Mouse (Mus musculus): ENCODE results near the gene Zfp575. TPM values are rescaled to one million over a fixed set of nuclear protein-coding genes. Genes with fewer than 3 reads are reported as not detected.

The Zfp575 gene
- 0.25 and 0.30 TPM in 2 replicates for polyA plus RNA-seq (2015; fragmentation: Nextera tagmentation; extraction: Ambion mirVana)

- WGBS (ENCODE audit: insufficient replicate concordance) = 11% methylated on average over 30 of the region's 30 CpGs
- Histone ChIP-seq H3K4me3 (ENCODE audit: low read depth, low read length) (peak within 1 kb of the TSS; percentile 47), H3K4me1 (ENCODE audit: control insufficient read depth, low read depth, low read length) (peaks cover 19% of the 10 kb centered on the region), H3K9ac (ENCODE audit: low read depth, low read length) (peak within 1 kb of the TSS; percentile 32), H3K36me3 (ENCODE audit: control insufficient read depth, insufficient read depth) (no peaks in the 10 kb centered on the region), H3K9me3 (replicated peaks; ENCODE audit: control insufficient read depth, low read length) (no peaks in the 10 kb centered on the region; the same call in 1 of the 2 replicates), H3K4me2 (ENCODE audit: low read depth, low read length) (peak within 1 kb of the TSS; percentile 60), H3K27ac (ENCODE audit: low read length) (no peak within 1 kb of the TSS), H3K27me3 (ENCODE audit: control insufficient read depth, insufficient read depth, low read depth, low read length) (peaks cover 20% of the 10 kb centered on the region)
- no peak for ATAC-seq (ENCODE audit: low read depth)
Measured at GRCm38 (mm10) chr7:24587330-24588105, at the start of gene Zfp575, which contains the start of gene Ethe1. Zfp575 (minus strand) TSS chr7:24587641. Ethe1 (plus strand) TSS chr7:24587543.

DNA sequence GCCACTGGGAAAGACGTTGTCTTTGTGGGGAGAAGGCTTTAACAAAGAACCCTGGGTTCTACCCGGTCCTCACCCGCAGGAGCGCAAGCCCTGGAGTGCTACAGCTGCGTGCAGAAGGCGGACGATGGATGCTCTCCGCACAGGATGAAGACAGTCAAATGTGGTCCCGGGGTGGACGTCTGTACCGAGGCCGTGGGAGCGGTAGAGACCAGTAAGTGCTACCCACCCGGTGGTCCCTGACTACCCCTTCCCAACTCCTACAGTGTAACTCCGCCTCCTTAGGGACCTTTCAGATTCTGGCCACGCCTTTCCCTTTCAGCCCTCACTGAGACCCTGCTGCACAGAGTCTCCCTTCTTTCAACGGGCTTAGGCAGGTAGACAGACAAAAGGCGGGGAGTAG is 49.6 kb upstream of the Zfp575 start:
- H3K4me2 ChIP-seq (ENCODE audit: low read depth, low read length) = no peak overlapping the region
- no peak overlapping the region for H3K4me3 ChIP-seq (ENCODE audit: low read depth, low read length)
- H3K4me1 ChIP-seq (ENCODE audit: control insufficient read depth, low read depth, low read length) = peaks cover 4% of the 10 kb centered on the region
- no peak overlapping the region for H3K27ac ChIP-seq (ENCODE audit: low read length)
- no peak for ATAC-seq (ENCODE audit: low read depth)
- H3K27me3 ChIP-seq (ENCODE audit: control insufficient read depth, insufficient read depth, low read depth, low read length) = peaks cover 41% of the 10 kb centered on the region
- H3K36me3 ChIP-seq (ENCODE audit: control insufficient read depth, insufficient read depth) = no peaks in the 10 kb centered on the region
- no peaks in the 10 kb centered on the region for H3K9me3 ChIP-seq (replicated peaks; ENCODE audit: control insufficient read depth, low read length)
- H3K9ac ChIP-seq (ENCODE audit: low read depth, low read length) = no peak overlapping the region
- WGBS (ENCODE audit: insufficient replicate concordance) = 7% methylated on average over 18 of the region's 18 CpGs

DNA sequence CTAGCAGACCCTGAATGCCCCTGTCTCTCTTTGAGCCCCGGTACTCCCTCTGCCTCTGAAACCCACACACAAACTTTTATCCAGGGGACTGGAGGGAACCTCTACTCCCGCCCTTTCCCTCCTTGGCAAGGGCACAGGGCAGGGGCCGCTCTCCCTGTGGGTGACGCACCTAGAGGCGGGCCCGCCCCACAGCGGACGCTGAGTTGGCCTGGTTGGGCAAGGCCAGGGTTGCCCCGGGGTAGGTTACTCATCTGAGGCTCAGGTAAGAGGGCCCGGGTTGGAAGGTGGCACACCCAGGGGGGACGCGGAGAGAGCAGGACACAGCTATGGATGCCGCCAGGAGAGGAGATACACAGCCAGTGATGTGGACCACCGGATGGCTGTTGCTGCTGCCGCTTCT is 48.8 kb upstream of the Zfp575 start, which contains the start of gene Lypd3:
TSS of gene Lypd3 (plus strand) at position 287 of the 400 bp plus-strand sequence.
- H3K4me3 ChIP-seq (ENCODE audit: low read depth, low read length) = no peak within 1 kb of the TSS
- no peak for ATAC-seq (ENCODE audit: low read depth)

GRCm38 (mm10) chr7:24630116-24630880 is 42.9 kb upstream of the Zfp575 start:
- 72% methylated on average over 10 of the region's 10 CpGs for WGBS (ENCODE audit: insufficient replicate concordance)
- Histone ChIP-seq H3K4me1 (ENCODE audit: control insufficient read depth, low read depth, low read length) (peaks cover 6% of the 10 kb centered on the region; the same call in 1 of the 2 replicates), H3K4me2 (ENCODE audit: low read depth, low read length) (no peak overlapping the region), H3K36me3 (ENCODE audit: control insufficient read depth, insufficient read depth) (no peaks in the 10 kb centered on the region), H3K9me3 (replicated peaks; ENCODE audit: control insufficient read depth, low read length) (no peaks in the 10 kb centered on the region), H3K27me3 (ENCODE audit: control insufficient read depth, insufficient read depth, low read depth, low read length) (no peaks in the 10 kb centered on the region), H3K4me3 (ENCODE audit: low read depth, low read length) (no peak overlapping the region), H3K27ac (ENCODE audit: low read length) (no peak overlapping the region), H3K9ac (ENCODE audit: low read depth, low read length) (no peak overlapping the region)
- ATAC-seq (ENCODE audit: low read depth) = no peak

More for the DNA sequence above, 48.8 kb upstream of the Zfp575 start, which contains the start of gene Lypd3:
- H3K36me3 ChIP-seq (ENCODE audit: control insufficient read depth, insufficient read depth) = no peaks in the 10 kb centered on the region
- H3K9me3 ChIP-seq (replicated peaks; ENCODE audit: control insufficient read depth, low read length) = no peaks in the 10 kb centered on the region
- H3K4me1 ChIP-seq (ENCODE audit: control insufficient read depth, low read depth, low read length) = peaks cover 4% of the 10 kb centered on the region
- no peak within 1 kb of the TSS for H3K27ac ChIP-seq (ENCODE audit: low read length)
- H3K4me2 ChIP-seq (ENCODE audit: low read depth, low read length) = no peak within 1 kb of the TSS
- H3K27me3 ChIP-seq (ENCODE audit: control insufficient read depth, insufficient read depth, low read depth, low read length) = peaks cover 41% of the 10 kb centered on the region
- whole genome bisulfite sequencing (ENCODE audit: insufficient replicate concordance) = 36% methylated on average over 15 of the region's 15 CpGs
- no peak within 1 kb of the TSS for H3K9ac ChIP-seq (ENCODE audit: low read depth, low read length)

- Histone ChIP-seq H3K9me3 (replicated peaks; ENCODE audit: control insufficient read depth, low read length) (no peaks in the 10 kb centered on the region), H3K27ac (ENCODE audit: low read length) (no peak overlapping the region), H3K36me3 (ENCODE audit: control insufficient read depth, insufficient read depth) (no peaks in the 10 kb centered on the region), H3K9ac (ENCODE audit: low read depth, low read length) (no peak overlapping the region), H3K27me3 (ENCODE audit: control insufficient read depth, insufficient read depth, low read depth, low read length) (no peaks in the 10 kb centered on the region), H3K4me2 (ENCODE audit: low read depth, low read length) (no peak overlapping the region), H3K4me3 (ENCODE audit: low read depth, low read length) (no peak overlapping the region), H3K4me1 (ENCODE audit: control insufficient read depth, low read depth, low read length) (peaks cover 6% of the 10 kb centered on the region; the same call in 1 of the 2 replicates)
- 51% methylated on average over 4 of the region's 4 CpGs for WGBS (ENCODE audit: insufficient replicate concordance)
- ATAC-seq (ENCODE audit: low read depth) = no peak
Measured at GRCm38 (mm10) chr7:24629672-24630071, 42.2 kb upstream of the Zfp575 start.

DNA sequence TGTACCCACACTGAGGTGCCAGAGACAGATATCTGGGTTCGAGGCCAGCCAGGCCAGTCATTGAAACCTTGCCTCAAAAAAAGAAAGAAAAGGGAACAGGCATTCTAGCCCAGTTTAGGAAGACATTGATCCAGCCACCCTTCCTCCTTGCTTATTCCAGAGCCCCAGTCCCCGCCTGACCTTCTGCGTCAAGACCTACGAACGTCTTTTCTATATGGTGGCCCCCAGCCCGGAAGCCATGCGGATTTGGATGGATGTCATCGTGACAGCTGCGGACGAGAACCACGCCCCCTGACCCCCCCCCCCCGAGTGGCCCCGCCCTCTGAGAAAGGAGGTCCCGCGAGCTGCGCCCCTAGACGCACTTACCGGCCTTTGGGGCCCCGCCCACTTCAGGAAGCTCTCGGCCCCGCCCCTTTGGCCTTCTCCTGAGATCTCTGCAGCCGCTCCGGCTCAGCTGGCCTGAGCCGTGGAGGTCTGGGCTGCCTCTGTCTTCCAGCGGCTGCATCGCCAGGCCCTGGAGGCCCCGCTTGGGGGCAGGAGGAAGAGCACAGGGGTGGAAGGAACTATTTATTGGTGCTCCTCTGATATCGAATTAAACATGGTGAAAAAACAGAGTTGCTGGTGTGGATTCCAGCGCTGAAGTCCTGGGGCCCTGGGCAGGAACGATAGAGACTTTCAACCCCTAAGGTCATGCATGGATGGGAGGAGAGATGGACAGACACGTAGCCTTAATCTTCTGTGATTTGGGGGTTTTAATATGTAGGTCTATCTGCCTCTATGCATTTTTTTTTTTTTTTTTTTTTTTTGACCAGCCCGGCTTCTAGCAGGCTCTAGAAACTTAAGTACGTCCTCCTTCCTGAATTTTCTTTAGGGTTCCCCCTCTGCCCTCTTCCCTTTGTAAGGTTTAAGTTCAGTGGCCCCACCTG is 41.5 kb upstream of the Zfp575 start:
- no peaks in the 10 kb centered on the region for H3K36me3 ChIP-seq (ENCODE audit: control insufficient read depth, insufficient read depth)
- H3K9me3 ChIP-seq (replicated peaks; ENCODE audit: control insufficient read depth, low read length) = no peaks in the 10 kb centered on the region
- WGBS (ENCODE audit: insufficient replicate concordance) = 7% methylated on average over 33 of the region's 33 CpGs
- peak overlapping the region; percentile 41 for H3K4me3 ChIP-seq (ENCODE audit: low read depth, low read length)
- ATAC-seq (ENCODE audit: low read depth) = peak; percentile 88
- H3K27ac ChIP-seq (ENCODE audit: low read length) = no peak overlapping the region
- no peaks in the 10 kb centered on the region for H3K27me3 ChIP-seq (ENCODE audit: control insufficient read depth, insufficient read depth, low read depth, low read length)
- H3K4me1 ChIP-seq (ENCODE audit: control insufficient read depth, low read depth, low read length) = peaks cover 6% of the 10 kb centered on the region; the same call in 1 of the 2 replicates
- peak overlapping the region; percentile 64 for H3K4me2 ChIP-seq (ENCODE audit: low read depth, low read length)
- peak overlapping the region; percentile 56; the same call in 1 of the 2 replicates for H3K9ac ChIP-seq (ENCODE audit: low read depth, low read length)

DNA sequence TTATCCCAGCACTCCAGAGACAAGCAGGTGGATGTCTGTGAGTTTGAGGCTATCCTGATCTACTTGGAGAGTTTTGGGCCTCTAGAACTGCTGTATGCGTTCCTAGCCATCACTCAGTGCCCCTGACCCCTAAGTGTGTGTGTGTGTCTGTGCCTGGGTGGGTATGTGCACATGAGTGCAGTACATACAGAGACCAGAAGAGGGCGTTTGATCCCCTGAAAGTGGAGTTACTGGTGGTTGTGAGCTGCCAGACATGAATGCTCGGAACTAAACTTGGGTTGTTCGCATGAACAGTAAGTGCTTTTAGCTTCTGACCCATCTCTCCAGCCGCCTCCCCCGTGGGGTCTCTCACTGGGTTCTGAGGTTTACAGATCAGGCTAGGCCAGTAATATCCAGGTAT is 35.5 kb upstream of the Zfp575 start:
- H3K9me3 ChIP-seq (replicated peaks; ENCODE audit: control insufficient read depth, low read length) = no peaks in the 10 kb centered on the region
- no peak overlapping the region for H3K4me3 ChIP-seq (ENCODE audit: low read depth, low read length)
- no peaks in the 10 kb centered on the region for H3K27me3 ChIP-seq (ENCODE audit: control insufficient read depth, insufficient read depth, low read depth, low read length)
- ATAC-seq (ENCODE audit: low read depth) = no peak
- no peaks in the 10 kb centered on the region for H3K4me1 ChIP-seq (ENCODE audit: control insufficient read depth, low read depth, low read length)
- H3K27ac ChIP-seq (ENCODE audit: low read length) = no peak overlapping the region
- no peak overlapping the region for H3K9ac ChIP-seq (ENCODE audit: low read depth, low read length)
- 63% methylated on average over 6 of the region's 6 CpGs for WGBS (ENCODE audit: insufficient replicate concordance)
- no peak overlapping the region for H3K4me2 ChIP-seq (ENCODE audit: low read depth, low read length)
- H3K36me3 ChIP-seq (ENCODE audit: control insufficient read depth, insufficient read depth) = no peaks in the 10 kb centered on the region; the same call in 1 of the 2 replicates

- Histone ChIP-seq H3K9me3 (replicated peaks; ENCODE audit: control insufficient read depth, low read length) (no peaks in the 10 kb centered on the region), H3K4me1 (ENCODE audit: control insufficient read depth, low read depth, low read length) (no peaks in the 10 kb centered on the region), H3K36me3 (ENCODE audit: control insufficient read depth, insufficient read depth) (no peaks in the 10 kb centered on the region; the same call in 1 of the 2 replicates), H3K4me3 (ENCODE audit: low read depth, low read length) (no peak overlapping the region), H3K4me2 (ENCODE audit: low read depth, low read length) (no peak overlapping the region), H3K9ac (ENCODE audit: low read depth, low read length) (no peak overlapping the region), H3K27ac (ENCODE audit: low read length) (no peak overlapping the region), H3K27me3 (ENCODE audit: control insufficient read depth, insufficient read depth, low read depth, low read length) (no peaks in the 10 kb centered on the region)
- 65% methylated on average over 3 of the region's 3 CpGs for WGBS (ENCODE audit: insufficient replicate concordance)
- ATAC-seq (ENCODE audit: low read depth) = no peak
Measured at GRCm38 (mm10) chr7:24621193-24621592, 33.8 kb upstream of the Zfp575 start.

Measured in liver, embryonic 16.5 days (tissue).